Mouse (Mus musculus): ENCODE data around the gene Chordc1. TPM values are rescaled to one million over a fixed set of nuclear protein-coding genes. Genes with fewer than 3 reads are reported as not detected.
"Not testable (repeated sequence)": the region's sequence is repeated elsewhere in the genome, so short reads cannot be mapped to it uniquely, and the experiment has no call there.

Gene Chordc1
- 72.2 to 138 TPM (median 89.4 TPM) in 3 replicates for total RNA-seq (2017)

GRCm38 (mm10) chr9:18291571-18292429, at the start of gene Chordc1:
Gene Chordc1 (plus strand): TSS chr9:18292125.
- peak; percentile 99 for ATAC-seq (replicated peaks; ENCODE audit: insufficient number of reproducible peaks, low FRiP score, low TSS enrichment, poor library complexity, severe bottlenecking)

- no peak for ATAC-seq (replicated peaks; ENCODE audit: insufficient number of reproducible peaks, low FRiP score, low TSS enrichment, poor library complexity, severe bottlenecking)
These were observed 16.0 kb upstream of the Chordc1 start for GRCm38 (mm10) chr9:18275901-18276300.

GRCm38 (mm10) chr9:18276844-18277243, 15.1 kb upstream of the Chordc1 start:
- ATAC-seq (replicated peaks; ENCODE audit: insufficient number of reproducible peaks, low FRiP score, low TSS enrichment, poor library complexity, severe bottlenecking): no peak

- ATAC-seq (replicated peaks; ENCODE audit: insufficient number of reproducible peaks, low FRiP score, low TSS enrichment, poor library complexity, severe bottlenecking): no peak
These were observed 14.4 kb upstream of the Chordc1 start for GRCm38 (mm10) chr9:18277497-18277896.

GRCm38 (mm10) chr9:18278693-18279092, 13.2 kb upstream of the Chordc1 start:
- ATAC-seq (replicated peaks; ENCODE audit: insufficient number of reproducible peaks, low FRiP score, low TSS enrichment, poor library complexity, severe bottlenecking): not testable (repeated sequence)

GRCm38 (mm10) chr9:18292443-18292922, 558 bp downstream of the Chordc1 start:
- peak; percentile 10; the same call in 1 of the 2 replicates for ATAC-seq (replicated peaks; ENCODE audit: insufficient number of reproducible peaks, low FRiP score, low TSS enrichment, poor library complexity, severe bottlenecking)

- no peak for ATAC-seq (replicated peaks; ENCODE audit: insufficient number of reproducible peaks, low FRiP score, low TSS enrichment, poor library complexity, severe bottlenecking)
These were observed 1.3 kb downstream of the Chordc1 start for GRCm38 (mm10) chr9:18293026-18293781.

- ATAC-seq (replicated peaks; ENCODE audit: insufficient number of reproducible peaks, low FRiP score, low TSS enrichment, poor library complexity, severe bottlenecking): no peak
These were observed 6.4 kb downstream of the Chordc1 start for GRCm38 (mm10) chr9:18298301-18298700.

- ATAC-seq (replicated peaks; ENCODE audit: insufficient number of reproducible peaks, low FRiP score, low TSS enrichment, poor library complexity, severe bottlenecking): no peak
These were observed 28.1 kb downstream of the Chordc1 start for GRCm38 (mm10) chr9:18319990-18320389.

Other genes with a start within 250 kb of the Chordc1 start
- gene Naalad2, start 110.9 kb downstream of the Chordc1 start, total RNA-seq (2017): 0.10 TPM in 1 of 3 replicates, not detected in the others
- gene Ubtfl1, start 112.3 kb downstream of the Chordc1 start, total RNA-seq (2017): not detected in 3 replicates
- not detected in 3 replicates for gene Mbd3l2, start 138.5 kb downstream of the Chordc1 start, total RNA-seq (2017)
- 0.78 to 2.6 TPM in 2 of 3 replicates, not detected in the other for gene Zfp558, start 186.1 kb downstream of the Chordc1 start, total RNA-seq (2017)
- not detected in 3 replicates for gene Mbd3l1, start 186.2 kb downstream of the Chordc1 start, total RNA-seq (2017)